Mouse (Mus musculus) lung, adult 2 months (tissue): ENCODE results near the gene Cep295nl. TPM values are rescaled to one million over a fixed set of nuclear protein-coding genes. Genes with fewer than 3 reads are reported as not detected.

Source experiments
- DNase-seq: peaks from one replicate; pipeline ENCODE4 v3.0.0; 2022
- H3K4me1 ChIP-seq: fragments of 200-500 bp; 2 replicates; pipeline ENCODE4 v1.6.1; 2011; ENCODE audit warnings: low read length; ENCODE audit not compliant: control insufficient read depth, insufficient read depth
- H3K4me3 ChIP-seq: fragments of 200-500 bp; replicated peaks from 2 replicates; pipeline ENCODE3; 2011; ENCODE audit warnings: low read depth, mild to moderate bottlenecking, control low read depth, low read length; ENCODE audit errors: extremely low read depth
- CTCF ChIP-seq: fragments of 200-500 bp; IDR thresholded peaks from 2 replicates; pipeline ENCODE4 v1.5.1; 2011; ENCODE audit warnings: mild to moderate bottlenecking, low read length, control low read depth; ENCODE audit not compliant: insufficient read depth
- POLR2A ChIP-seq: fragments of 200-500 bp; IDR thresholded peaks from 2 replicates; pipeline ENCODE4 v1.6.1; 2011; ENCODE audit warnings: low read depth, mild to moderate bottlenecking, control low read depth, low read length, borderline replicate concordance; ENCODE audit errors: extremely low read depth
- WGBS: fragments of 180-500 bp; shearing (Covaris S2); methylation state at CpG from one replicate; pipeline ENCODE4 v1.1.7; 2018; 5-methylcytosine and 5-hydroxymethylcytosine counted together
- polyA plus RNA-seq: library from polyadenylated mRNA; depleted of rRNA; stranded (reverse); fragments of >200 nt; gene quantifications from 2 replicates; pipeline ENCODE4 v1.2.3, GENCODE M21; 2012

Cep295nl gene
- polyA plus RNA-seq, 1 experiment = 0.32 TPM

- H3K4me1 ChIP-seq = peaks cover 34% of the 10 kb centered on the region
- TF ChIP-seq CTCF (no peak), POLR2A (peak; percentile 77; the same call in 1 of the 2 replicates)
- WGBS = 24% methylated on average over 7 of the region's 7 CpGs
- H3K4me3 ChIP-seq = no peak overlapping the region
- DNase-seq = no peak
Measured at GRCm38 (mm10) chr11:118360491-118360890, 18.2 kb upstream of the Cep295nl start.

- DNase-seq = no peak
- TF ChIP-seq POLR2A = no peak
- no peak for TF ChIP-seq CTCF
- H3K4me3 ChIP-seq = peak within 1 kb of the TSS; percentile 89
- WGBS = 41% methylated on average over 6 of the region's 6 CpGs
- H3K4me1 ChIP-seq = peaks cover 11% of the 10 kb centered on the region
Measured at GRCm38 (mm10) chr11:118355640-118356039, 13.3 kb upstream of the Cep295nl start, which contains the start of gene Timp2. Timp2 (minus strand) TSS chr11:118355740.

GRCm38 (mm10) chr11:118355205-118355604 lies 12.9 kb upstream of the Cep295nl start:
- peak; percentile 87 for DNase-seq
- Histone ChIP-seq H3K4me1 (peaks cover 6% of the 10 kb centered on the region), H3K4me3 (peak overlapping the region; percentile 89)
- peak; percentile 91 for TF ChIP-seq POLR2A
- TF ChIP-seq CTCF = 0 out of 2 replicates have a peak, but pooled peaks have one; percentile 30
- WGBS = 1% methylated on average over 42 of the region's 43 CpGs

GRCm38 (mm10) chr11:118354636-118355191 lies 12.4 kb upstream of the Cep295nl start:
- peaks cover 7% of the 10 kb centered on the region; the same call in 1 of the 2 replicates for H3K4me1 ChIP-seq
- H3K4me3 ChIP-seq = peak overlapping the region; percentile 89
- whole genome bisulfite sequencing = 2% methylated on average over 47 of the region's 47 CpGs
- TF ChIP-seq CTCF (no peak), POLR2A (no peak)
- DNase-seq = peak; percentile 63

GRCm38 (mm10) chr11:118349494-118349893 lies 7.2 kb upstream of the Cep295nl start:
- WGBS = 77% methylated on average over 5 of the region's 5 CpGs
- Histone ChIP-seq H3K4me1 (peaks cover 20% of the 10 kb centered on the region), H3K4me3 (no peak overlapping the region)
- TF ChIP-seq POLR2A = no peak
- no peak for TF ChIP-seq CTCF
- no peak for DNase-seq

GRCm38 (mm10) chr11:118348877-118349276 lies 6.6 kb upstream of the Cep295nl start:
- 24% methylated on average over 5 of the region's 5 CpGs for WGBS
- peak; percentile 56 for DNase-seq

GRCm38 (mm10) chr11:118348419-118348818 lies 6.1 kb upstream of the Cep295nl start:
- 26% methylated on average over 3 of the region's 3 CpGs for WGBS
- DNase-seq = no peak
- peaks cover 20% of the 10 kb centered on the region for H3K4me1 ChIP-seq
- TF ChIP-seq POLR2A (no peak), CTCF (no peak)
- H3K4me3 ChIP-seq = no peak overlapping the region

More at GRCm38 (mm10) chr11:118348877-118349276, 6.6 kb upstream of the Cep295nl start:
- Histone ChIP-seq H3K4me1 (peaks cover 20% of the 10 kb centered on the region), H3K4me3 (no peak overlapping the region)
- TF ChIP-seq POLR2A (no peak), CTCF (no peak)

GRCm38 (mm10) chr11:118347911-118348310 lies 5.6 kb upstream of the Cep295nl start:
- peaks cover 20% of the 10 kb centered on the region for H3K4me1 ChIP-seq
- H3K4me3 ChIP-seq = no peak overlapping the region
- DNase-seq = no peak
- 77% methylated on average over 12 of the region's 12 CpGs for WGBS
- no peak for TF ChIP-seq POLR2A
- no peak for TF ChIP-seq CTCF

GRCm38 (mm10) chr11:118347391-118347790 lies 5.1 kb upstream of the Cep295nl start:
- peaks cover 20% of the 10 kb centered on the region for H3K4me1 ChIP-seq
- DNase-seq = no peak
- 76% methylated on average over 2 of the region's 2 CpGs for WGBS
- H3K4me3 ChIP-seq = no peak overlapping the region
- TF ChIP-seq POLR2A (no peak), CTCF (no peak)

GRCm38 (mm10) chr11:118346395-118347096 lies 4.2 kb upstream of the Cep295nl start:
- H3K4me3 ChIP-seq = no peak overlapping the region
- H3K4me1 ChIP-seq = peaks cover 21% of the 10 kb centered on the region
- WGBS = 67% methylated on average over 8 of the region's 8 CpGs
- DNase-seq = no peak
- no peak for TF ChIP-seq POLR2A
- no peak for TF ChIP-seq CTCF
